Mouse (Mus musculus): ENCODE data around the gene Gm20388.

Gene Gm20388

GRCm38 (mm10) chr8:123020084-123020483, 3109.4 kb downstream of the Gm20388 start:
- in situ Hi-C loops (cut with MboI, MseI), result no loop called here

GRCm38 (mm10) chr8:123020859-123021258, 3110.2 kb downstream of the Gm20388 start:
- in situ Hi-C loops (cut with MboI, MseI), result no loop called here

GRCm38 (mm10) chr8:123021259-123021658, 3110.6 kb downstream of the Gm20388 start:
- in situ Hi-C loops (cut with MboI, MseI), result no loop called here

- in situ Hi-C loops (cut with MboI, MseI), result no loop called here
These were observed 3112.1 kb downstream of the Gm20388 start for GRCm38 (mm10) chr8:123022727-123023126.

GRCm38 (mm10) chr8:123024226-123024625, 3113.6 kb downstream of the Gm20388 start:
- in situ Hi-C loops (cut with MboI, MseI), result no loop called here

GRCm38 (mm10) chr8:123025951-123026351, 3115.3 kb downstream of the Gm20388 start:
- in situ Hi-C loops (cut with MboI, MseI), result loop anchor here (25.0 kb wide), 1 partner anchor 536 kb away; no protein-coding TSS in a partner anchor

GRCm38 (mm10) chr8:123027786-123028185, 3117.1 kb downstream of the Gm20388 start:
- in situ Hi-C loops (cut with MboI, MseI), result loop anchor here (25.0 kb wide), 1 partner anchor 535 kb away; no protein-coding TSS in a partner anchor

- in situ Hi-C loops (cut with MboI, MseI), result loop anchor here (25.0 kb wide), 1 partner anchor 532 kb away; no protein-coding TSS in a partner anchor
These were observed 3119.4 kb downstream of the Gm20388 start for GRCm38 (mm10) chr8:123030091-123030490.

- in situ Hi-C loops (cut with MboI, MseI), result loop anchor here (25.0 kb wide), 1 partner anchor 531 kb away; no protein-coding TSS in a partner anchor
These were observed 3120.8 kb downstream of the Gm20388 start for GRCm38 (mm10) chr8:123031321-123031978.

- in situ Hi-C loops (cut with MboI, MseI), result loop anchor here (25.0 kb wide), 1 partner anchor 530 kb away; no protein-coding TSS in a partner anchor
These were observed 3122.1 kb downstream of the Gm20388 start for GRCm38 (mm10) chr8:123032730-123033129.

GRCm38 (mm10) chr8:123033431-123033830, 3122.8 kb downstream of the Gm20388 start:
- in situ Hi-C loops (cut with MboI, MseI), result loop anchor here (25.0 kb wide), 1 partner anchor 529 kb away; no protein-coding TSS in a partner anchor

- in situ Hi-C loops (cut with MboI, MseI), result loop anchor here (25.0 kb wide), 1 partner anchor 528 kb away; no protein-coding TSS in a partner anchor
These were observed 3123.5 kb downstream of the Gm20388 start for GRCm38 (mm10) chr8:123034171-123034570.

- in situ Hi-C loops (cut with MboI, MseI), result loop anchor here (25.0 kb wide), 1 partner anchor 525 kb away; no protein-coding TSS in a partner anchor
These were observed 3126.3 kb downstream of the Gm20388 start for GRCm38 (mm10) chr8:123036956-123037355.

GRCm38 (mm10) chr8:123037487-123037886, 3126.8 kb downstream of the Gm20388 start:
- in situ Hi-C loops (cut with MboI, MseI), result loop anchor here (25.0 kb wide), 1 partner anchor 525 kb away; no protein-coding TSS in a partner anchor

- in situ Hi-C loops (cut with MboI, MseI), result loop anchor here (25.0 kb wide), 1 partner anchor 524 kb away; no protein-coding TSS in a partner anchor
These were observed 3127.7 kb downstream of the Gm20388 start for GRCm38 (mm10) chr8:123038351-123038750.

- in situ Hi-C loops (cut with MboI, MseI), result loop anchor here (25.0 kb wide), 1 partner anchor 523 kb away; no protein-coding TSS in a partner anchor
These were observed 3128.9 kb downstream of the Gm20388 start for GRCm38 (mm10) chr8:123039376-123040109.

GRCm38 (mm10) chr8:123040110-123040650, 3129.5 kb downstream of the Gm20388 start:
- in situ Hi-C loops (cut with MboI, MseI), result loop anchor here (25.0 kb wide), 1 partner anchor 522 kb away; no protein-coding TSS in a partner anchor

GRCm38 (mm10) chr8:123041008-123041773, 3130.6 kb downstream of the Gm20388 start:
- in situ Hi-C loops (cut with MboI, MseI), result loop anchor here (25.0 kb wide), 1 partner anchor 521 kb away; no protein-coding TSS in a partner anchor

- in situ Hi-C loops (cut with MboI, MseI), result loop anchor here (25.0 kb wide), 1 partner anchor 521 kb away; no protein-coding TSS in a partner anchor
These were observed 3131.1 kb downstream of the Gm20388 start for GRCm38 (mm10) chr8:123041774-123042105.

GRCm38 (mm10) chr8:123042158-123042973, 3131.7 kb downstream of the Gm20388 start, which contains the start of gene Ankrd11:
TSS of gene Ankrd11 (minus strand) at chr8:123042277.
- in situ Hi-C loops (cut with MboI, MseI), result loop anchor here (25.0 kb wide), 1 partner anchor 520 kb away; no protein-coding TSS in a partner anchor

Data from T-helper 1 cell (primary cell).